Mouse (Mus musculus) liver, embryonic 15.5 days (tissue): ENCODE measurements around the gene Ndufv3. TPM values are rescaled to one million over a fixed set of nuclear protein-coding genes. Genes with fewer than 3 reads are reported as not detected.

ENCODE experiments used
- ATAC-seq: fragments of 200-750 bp; cut with Nextera tagmentation; 2 replicates; pipeline ENCODE4 v1.8.0; 2017; ENCODE audit warnings: moderate number of reproducible peaks, mild to moderate bottlenecking, moderate library complexity; ENCODE audit not compliant: insufficient read depth
- H3K27ac ChIP-seq: fragments of 300-500 bp; sonication (generic); replicated peaks from 2 replicates; pipeline ENCODE4 v1.5.1; 2015; ENCODE audit warnings: mild to moderate bottlenecking, inconsistent platforms
- H3K27me3 ChIP-seq: fragments of 300-500 bp; sonication (generic); 2 replicates; pipeline ENCODE4 v1.6.1; 2015; ENCODE audit warnings: mild to moderate bottlenecking, inconsistent platforms
- H3K36me3 ChIP-seq: fragments of 300-500 bp; sonication (generic); replicated peaks from 2 replicates; pipeline ENCODE4 v1.6.1; 2015; ENCODE audit warnings: moderate library complexity, mild to moderate bottlenecking, inconsistent platforms
- H3K4me1 ChIP-seq: fragments of 300-500 bp; sonication (generic); replicated peaks from 2 replicates; pipeline ENCODE4 v1.6.1; 2015; ENCODE audit warnings: inconsistent platforms
- H3K4me2 ChIP-seq: fragments of 300-500 bp; sonication (generic); 2 replicates; pipeline ENCODE4 v1.6.1; 2015; ENCODE audit warnings: moderate library complexity, mild to moderate bottlenecking, inconsistent platforms
- H3K4me3 ChIP-seq: fragments of 300-500 bp; sonication (generic); replicated peaks from 2 replicates; pipeline ENCODE4 v1.5.1; 2015; ENCODE audit warnings: mild to moderate bottlenecking, inconsistent platforms
- H3K9ac ChIP-seq: fragments of 300-500 bp; sonication (generic); 2 replicates; pipeline ENCODE4 v1.6.1; 2015; ENCODE audit warnings: moderate library complexity, mild to moderate bottlenecking, inconsistent platforms
- H3K9me3 ChIP-seq: fragments of 300-500 bp; sonication (generic); replicated peaks from 2 replicates; pipeline ENCODE4 v1.6.1; 2016; ENCODE audit warnings: inconsistent platforms
- WGBS: fragments of 180-500 bp; shearing (Covaris S2); methylation state at CpG from one replicate; pipeline ENCODE4 v1.1.7; 2015; ENCODE audit warnings: mixed read lengths; ENCODE audit not compliant: insufficient replicate concordance; 5-methylcytosine and 5-hydroxymethylcytosine counted together
- microRNA-seq: library from miRNA; unstranded; fragments of <30 nt; microRNA quantifications from one replicate; pipeline ENCODE4, GENCODE M21; 2016
- polyA plus RNA-seq: library from polyadenylated mRNA; unstranded; fragments of >200 nt; fragmentation: Nextera tagmentation; extraction: Ambion mirVana; gene quantifications from 2 replicates; pipeline ENCODE4 v1.2.1, GENCODE M21; 2015

The Ndufv3 gene
- polyA plus RNA-seq, 1 experiment from 2014 or later: 160 TPM

DNA sequence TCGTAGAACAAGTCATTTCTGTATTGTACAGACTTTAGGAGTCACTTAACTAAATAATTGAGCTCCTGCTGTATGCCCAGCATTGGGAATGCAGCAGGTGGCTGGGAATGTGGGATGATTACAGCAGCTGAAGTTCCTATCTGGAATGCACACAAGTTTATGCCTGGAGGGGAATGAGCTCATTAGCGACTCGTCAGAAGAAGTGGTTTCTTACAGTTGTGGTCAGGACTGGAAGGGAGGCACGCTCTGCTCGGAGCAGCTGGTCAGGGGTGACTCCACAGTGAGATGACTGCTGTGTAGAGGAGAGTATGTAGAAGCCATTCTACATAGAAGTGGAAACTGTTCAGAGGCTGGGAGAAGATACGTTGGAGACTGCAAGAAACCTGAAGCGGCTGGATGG is 54.7 kb downstream of the Ndufv3 start:
- 44% methylated on average over 7 of the region's 7 CpGs for WGBS
- Histone ChIP-seq H3K4me3 (no peak overlapping the region), H3K27me3 (no peaks in the 10 kb centered on the region), H3K4me1 (peaks cover 4% of the 10 kb centered on the region; the same call in 1 of the 2 replicates), H3K4me2 (no peak overlapping the region), H3K27ac (no peak overlapping the region), H3K36me3 (no peaks in the 10 kb centered on the region), H3K9me3 (no peaks in the 10 kb centered on the region), H3K9ac (no peak overlapping the region)
- no peak for ATAC-seq

GRCm38 (mm10) chr17:31576394-31577175 is 56.7 kb downstream of the Ndufv3 start:
- Histone ChIP-seq H3K4me2 (no peak overlapping the region), H3K9me3 (no peaks in the 10 kb centered on the region), H3K4me3 (no peak overlapping the region), H3K27me3 (no peaks in the 10 kb centered on the region), H3K9ac (no peak overlapping the region), H3K27ac (no peak overlapping the region), H3K36me3 (no peaks in the 10 kb centered on the region), H3K4me1 (no peaks in the 10 kb centered on the region)
- no peak for ATAC-seq
- 64% methylated on average over 10 of the region's 10 CpGs for WGBS

DNA sequence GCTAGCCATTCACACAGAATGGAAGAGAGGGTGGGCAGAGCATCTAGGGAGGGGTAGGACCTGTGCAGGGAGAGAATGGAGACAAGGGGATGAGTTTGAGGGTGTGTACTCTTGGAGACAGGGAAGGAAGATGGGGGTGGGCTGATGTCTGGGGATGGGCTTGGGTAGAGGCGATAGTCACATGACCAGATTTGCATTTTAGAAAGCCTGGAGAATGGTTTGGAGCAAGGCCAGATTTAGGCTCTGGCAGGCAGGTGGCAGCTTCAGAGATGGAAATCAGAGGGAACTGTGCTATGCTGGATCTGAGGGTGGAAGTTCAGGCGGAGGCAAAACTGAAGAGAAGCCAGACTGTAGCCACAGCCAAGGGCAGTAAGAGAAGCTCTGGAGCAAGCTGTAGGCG is 60.4 kb downstream of the Ndufv3 start:
- H3K4me2 ChIP-seq: no peak overlapping the region
- H3K27ac ChIP-seq: no peak overlapping the region
- no peaks in the 10 kb centered on the region for H3K4me1 ChIP-seq
- WGBS: 59% methylated on average over 3 of the region's 3 CpGs
- no peak overlapping the region for H3K4me3 ChIP-seq
- H3K36me3 ChIP-seq: peaks cover 8% of the 10 kb centered on the region; the same call in 1 of the 2 replicates
- H3K9me3 ChIP-seq: no peaks in the 10 kb centered on the region
- H3K9ac ChIP-seq: no peak overlapping the region
- H3K27me3 ChIP-seq: no peaks in the 10 kb centered on the region
- ATAC-seq: no peak

Small RNA genes lying within 50 kb of the gene (microRNA-seq; reads per million reads assigned to microRNA genes)
- gene Gm24970: not detected

Other genes with a start within 250 kb of the Ndufv3 start
- gene Rsph1, start 242.7 kb upstream of the Ndufv3 start, polyA plus RNA-seq: 0.13 and 0.25 TPM in 2 replicates
- gene Slc37a1, start 233.3 kb upstream of the Ndufv3 start, polyA plus RNA-seq: 2.9 and 3.1 TPM in 2 replicates
- gene Pde9a, start 133.9 kb upstream of the Ndufv3 start, polyA plus RNA-seq: 3.2 TPM in 2 replicates
- 21.4 and 23.8 TPM in 2 replicates for gene Wdr4, start 135 bp upstream of the Ndufv3 start, polyA plus RNA-seq
- 9.8 and 10.1 TPM in 2 replicates for gene Pknox1, start 44.6 kb downstream of the Ndufv3 start, polyA plus RNA-seq
- 35.7 and 50.7 TPM in 2 replicates for gene Cbs, start 117.1 kb downstream of the Ndufv3 start, polyA plus RNA-seq
- gene U2af1, start 138.8 kb downstream of the Ndufv3 start, polyA plus RNA-seq: 138 and 139 TPM in 2 replicates
- not detected in 2 replicates for gene Cryaa, start 157.7 kb downstream of the Ndufv3 start, polyA plus RNA-seq